Mouse (Mus musculus) heart, postnatal 36 days (tissue): ENCODE data around the gene Gm17409. TPM values are rescaled to one million over a fixed set of nuclear protein-coding genes. Genes with fewer than 3 reads are reported as not detected.

Experiments used
- total RNA-seq, 2 experiments: library from RNA; stranded (reverse); gene quantifications; 2 replicates each; pipeline ENCODE4 v1.2.3; 2021

Gm17409 gene
- total RNA-seq, 2 experiments from 2014 or later = not detected

Other genes with a start within 250 kb of the Gm17409 start
- under 1 TPM; 0.22 to 0.80 TPM for gene Acvr1c, start 112.2 kb upstream of the Gm17409 start, total RNA-seq
- 10 to 100 TPM; 16.0 to 16.8 TPM for gene Acvr1, start 97.0 kb downstream of the Gm17409 start, total RNA-seq
- 1 to 10 TPM; 2.7 to 5.0 TPM for gene Upp2, start 97.2 kb downstream of the Gm17409 start, total RNA-seq